Mouse (Mus musculus) heart, adult 11 months (tissue): Measurements from ENCODE around the gene Nrip2.

Experiments used
- DNase-seq: peaks from one replicate; pipeline ENCODE4 v3.0.0; 2022

The Nrip2 gene

DNA sequence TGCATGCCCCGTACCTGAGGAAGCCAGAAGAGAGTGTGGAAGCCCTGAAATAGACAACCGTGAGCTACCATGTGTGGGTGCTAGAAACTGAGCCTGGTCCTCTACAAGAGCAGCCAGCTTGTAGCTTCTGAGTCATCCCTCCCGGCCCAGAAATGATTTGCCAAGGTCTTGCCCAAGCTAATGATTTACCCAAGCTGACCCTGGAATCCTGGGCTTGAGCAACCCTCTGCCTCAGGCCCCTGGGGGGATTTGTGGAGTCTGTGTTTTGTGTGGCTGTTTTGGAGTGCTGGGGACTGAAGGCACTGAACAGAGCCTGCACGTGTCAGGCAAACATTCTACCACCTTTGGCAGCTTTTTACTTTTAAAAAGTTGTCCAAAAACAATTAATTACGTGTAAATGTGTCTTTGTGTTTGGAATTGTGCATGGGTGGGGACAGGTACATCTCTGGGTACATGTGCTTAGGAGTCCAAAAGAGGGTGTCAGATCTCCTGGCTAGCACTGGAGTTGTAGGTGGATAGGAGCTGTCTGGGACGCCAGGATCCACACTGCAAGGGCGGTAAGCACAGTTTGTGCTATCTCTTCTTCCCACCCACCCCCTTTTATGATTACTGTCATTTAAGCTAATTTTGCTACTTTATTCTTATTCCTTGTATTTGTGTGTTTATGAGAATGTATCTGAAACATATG, 1.4 kb upstream of the Nrip2 start:
- DNase-seq = no peak

DNA sequence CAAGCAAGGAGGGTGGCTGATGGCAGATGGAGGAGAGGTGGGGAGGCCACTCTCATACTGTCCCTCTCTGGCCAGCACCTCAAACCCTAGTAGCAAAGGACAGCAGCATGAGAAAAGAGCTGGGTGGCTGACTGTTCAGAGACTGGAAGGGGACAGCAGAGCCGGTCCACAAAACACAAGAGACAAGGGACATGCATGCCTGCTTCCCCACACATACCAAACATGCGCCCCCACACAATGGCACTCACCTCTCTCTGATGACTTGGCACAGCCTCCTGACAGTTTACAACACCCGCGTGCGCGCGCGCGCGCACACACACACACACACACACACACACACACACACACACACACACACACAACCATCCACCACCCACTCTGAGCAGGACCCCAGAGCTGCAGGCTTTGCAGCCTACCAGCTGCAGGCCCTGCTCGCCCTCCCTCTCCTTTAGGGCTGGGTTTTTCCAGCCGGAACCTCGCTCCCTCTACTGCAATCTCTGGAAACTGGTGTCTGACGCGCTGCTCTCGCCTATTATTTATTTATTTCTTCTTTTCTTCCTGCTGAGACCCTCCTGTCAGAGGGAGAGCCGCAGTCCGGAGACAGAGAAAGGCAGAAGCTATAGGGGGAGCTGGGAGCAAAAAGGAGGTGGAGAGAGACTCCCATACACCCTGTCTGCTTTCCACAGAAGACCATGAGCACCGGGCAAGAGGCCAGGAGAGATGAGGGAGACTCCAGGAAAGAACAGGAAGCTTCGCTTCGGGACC, 507 bp downstream of the Nrip2 start:
- no peak for DNase-seq

DNA sequence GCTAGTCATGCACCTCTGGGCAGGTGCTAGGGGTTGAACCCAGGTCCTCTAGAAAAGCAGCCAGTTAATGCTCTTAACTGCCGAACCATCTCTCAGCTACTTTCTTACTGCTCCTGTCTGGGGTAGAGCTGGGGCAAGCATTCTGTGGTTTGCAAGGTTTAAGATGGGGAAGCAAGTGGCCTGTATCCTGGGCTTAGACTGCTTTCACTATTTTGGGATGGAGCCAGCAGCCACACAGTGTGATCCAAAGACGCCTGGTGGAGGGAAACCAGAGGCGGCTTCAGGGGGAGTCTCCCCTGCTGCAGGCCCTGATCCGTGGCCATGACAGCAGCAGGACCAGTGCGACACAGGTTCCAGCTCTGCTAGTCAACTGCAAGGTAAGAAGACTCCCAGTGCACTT, 5.6 kb downstream of the Nrip2 start:
- DNase-seq = no peak

DNA sequence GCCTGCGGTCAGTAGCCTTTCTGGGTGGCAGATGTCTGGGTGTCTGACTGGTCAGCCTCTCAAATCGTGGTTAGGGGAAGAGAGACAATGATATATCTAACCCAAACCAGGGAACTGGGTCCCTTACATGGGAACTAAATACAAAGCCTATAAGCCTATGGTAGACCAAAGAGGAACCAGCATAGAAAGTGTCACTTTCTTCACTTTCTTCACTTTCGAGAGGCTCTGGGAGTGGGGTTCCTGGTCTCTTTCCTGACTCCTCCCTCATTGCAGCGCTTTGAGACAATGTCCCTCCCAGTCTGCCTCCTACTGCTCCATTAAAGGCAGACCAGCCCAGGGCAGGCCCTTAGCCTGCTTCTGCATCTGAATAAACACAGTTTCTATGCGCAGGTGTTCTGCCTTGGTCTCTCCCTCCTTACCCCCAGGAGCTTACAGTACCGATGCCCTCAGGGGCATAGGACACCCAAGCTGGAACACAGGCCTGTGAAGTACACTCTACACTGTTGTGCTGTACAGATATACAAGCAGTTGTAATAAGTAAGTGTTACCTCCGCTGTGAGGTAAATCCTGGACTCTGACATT, 9.5 kb downstream of the Nrip2 start:
- no peak for DNase-seq

DNA sequence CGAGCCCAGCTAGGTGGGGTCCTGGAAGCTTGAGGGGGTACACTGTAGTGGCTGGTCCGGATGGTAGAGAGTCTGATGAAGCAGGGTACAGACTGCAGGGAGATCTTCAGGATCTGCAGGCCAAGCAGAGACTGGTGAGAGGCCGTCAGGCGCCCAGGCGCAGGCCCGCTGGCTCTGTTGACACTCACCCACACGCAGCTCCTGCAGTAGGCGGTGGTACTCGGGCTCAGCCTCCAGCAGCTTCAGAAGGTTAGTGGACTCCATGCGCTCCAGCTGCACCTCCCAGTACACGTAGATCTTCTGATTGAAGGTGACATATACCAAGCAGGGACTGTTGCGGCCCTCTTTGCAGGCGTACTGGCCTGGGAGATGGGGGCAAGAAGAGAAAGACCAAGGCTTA, 11.2 kb downstream of the Nrip2 start:
- DNase-seq = no peak

- peak; percentile 91 for DNase-seq
These were observed 12.0 kb downstream of the Nrip2 start for GRCm38 (mm10) chr6:128411115-128411514.

- no peak for DNase-seq
These were observed 17.1 kb downstream of the Nrip2 start for GRCm38 (mm10) chr6:128416169-128416568.

DNA sequence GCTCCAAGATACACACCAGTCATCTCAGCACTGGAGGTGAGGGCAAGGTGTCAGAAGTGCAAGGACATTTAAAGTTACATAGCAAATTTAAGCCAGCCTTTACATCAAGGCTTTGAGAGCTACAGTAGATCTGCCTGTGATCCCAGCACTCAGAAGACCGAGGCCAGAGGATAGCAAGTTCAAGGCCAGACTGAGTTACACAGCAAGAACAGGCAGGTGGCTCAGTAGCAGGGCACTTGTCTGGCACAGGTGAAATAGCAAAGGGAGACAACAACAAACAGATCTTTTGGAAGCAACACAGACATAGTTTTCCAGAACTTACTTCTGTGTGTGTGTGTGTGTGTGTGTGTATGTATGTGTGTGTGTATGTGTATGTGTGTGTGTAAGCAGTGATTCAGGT, 19.0 kb downstream of the Nrip2 start:
- DNase-seq = no peak

DNA sequence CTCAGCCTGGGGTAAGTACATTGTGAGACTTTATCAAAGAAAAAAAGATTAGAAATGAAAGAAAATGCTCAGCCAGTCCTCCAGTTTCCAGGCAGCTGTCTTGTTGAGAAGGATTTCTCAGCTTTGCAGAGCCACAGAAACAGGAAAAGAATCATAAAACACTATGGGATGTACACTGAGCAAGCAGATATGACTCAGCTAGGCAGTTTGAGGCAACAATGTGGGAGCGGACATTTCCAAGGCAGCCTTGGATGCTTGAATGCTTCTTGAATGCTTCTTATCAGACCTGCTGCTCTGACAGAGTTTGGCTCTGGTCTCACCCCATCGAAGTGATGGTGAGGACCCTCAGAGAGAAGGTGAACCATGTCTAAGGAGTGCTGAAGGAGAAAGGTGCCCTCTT, 21.9 kb downstream of the Nrip2 start:
- no peak for DNase-seq

DNA sequence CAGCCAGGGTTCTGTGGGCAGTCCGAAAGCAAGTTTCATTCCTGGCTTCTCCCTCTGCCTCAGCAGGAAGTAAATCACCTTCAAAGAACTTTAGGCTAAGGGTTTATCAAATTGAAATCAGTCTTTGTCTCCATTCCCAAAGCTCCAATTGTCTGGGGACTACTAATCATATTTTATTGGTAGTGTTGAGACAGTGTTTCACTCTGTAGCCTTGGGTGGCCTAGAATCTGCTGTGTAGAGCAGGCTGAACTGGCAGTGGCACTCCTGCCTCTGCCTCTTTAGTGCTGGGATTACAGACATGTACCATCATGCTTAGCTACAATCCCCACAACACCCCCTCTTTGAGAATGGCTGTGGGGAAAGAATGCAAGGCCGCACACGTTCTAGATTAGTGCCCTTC, 22.4 kb downstream of the Nrip2 start:
- DNase-seq = no peak

GRCm38 (mm10) chr6:128423496-128424268, 24.6 kb downstream of the Nrip2 start:
- peak; percentile 80 for DNase-seq

- DNase-seq = peak; percentile 100
These were observed 25.3 kb downstream of the Nrip2 start, which contains the start of gene Itfg2 for GRCm38 (mm10) chr6:128424269-128425019. TSS of gene Itfg2 (minus strand) at chr6:128424931.

- no peak for DNase-seq
These were observed 25.9 kb downstream of the Nrip2 start for GRCm38 (mm10) chr6:128425046-128425445.

DNA sequence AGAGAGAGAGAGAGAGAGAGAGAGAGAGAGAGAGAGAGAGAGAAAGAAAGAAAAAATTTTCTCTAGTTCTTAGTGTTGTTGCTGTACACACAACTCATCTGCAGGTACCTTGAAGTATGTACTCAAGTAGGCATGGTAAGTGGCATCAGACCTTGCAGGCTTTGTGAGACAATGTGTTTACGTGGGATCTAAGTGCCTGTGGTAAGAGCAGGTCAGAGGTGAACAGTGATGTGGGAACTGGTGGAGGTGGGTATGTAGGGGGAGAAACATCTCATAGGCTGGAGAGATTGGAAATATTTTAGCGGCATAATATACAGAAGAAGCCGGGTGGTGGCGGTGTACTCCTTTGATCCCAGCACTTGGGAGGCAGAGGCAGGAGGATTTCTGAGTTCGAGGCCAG, 28.5 kb downstream of the Nrip2 start:
- no peak for DNase-seq

GRCm38 (mm10) chr6:128429300-128429699, 30.2 kb downstream of the Nrip2 start:
- DNase-seq = no peak

DNA sequence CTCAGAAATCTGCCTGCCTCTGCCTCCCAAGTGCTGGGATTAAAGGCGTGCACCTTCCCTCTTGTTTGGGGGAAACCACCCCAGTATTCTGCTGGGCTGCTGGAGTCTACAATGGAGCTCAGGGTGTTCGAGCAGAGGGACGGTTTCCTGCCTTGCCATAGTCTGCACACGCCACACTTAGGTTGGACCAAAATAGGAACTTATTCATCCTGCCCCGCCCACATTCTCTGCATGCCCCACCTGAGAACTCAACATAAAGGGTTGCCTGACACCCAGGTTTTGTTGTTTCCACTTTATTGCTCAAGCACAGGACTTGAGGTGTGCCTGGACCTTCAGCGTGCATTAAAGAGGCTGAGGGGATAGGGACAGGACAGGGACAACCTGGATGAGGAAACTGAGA, 30.7 kb downstream of the Nrip2 start:
- no peak for DNase-seq

- peak; percentile 97 for DNase-seq
These were observed 33.3 kb downstream of the Nrip2 start for GRCm38 (mm10) chr6:128432356-128432915.

DNA sequence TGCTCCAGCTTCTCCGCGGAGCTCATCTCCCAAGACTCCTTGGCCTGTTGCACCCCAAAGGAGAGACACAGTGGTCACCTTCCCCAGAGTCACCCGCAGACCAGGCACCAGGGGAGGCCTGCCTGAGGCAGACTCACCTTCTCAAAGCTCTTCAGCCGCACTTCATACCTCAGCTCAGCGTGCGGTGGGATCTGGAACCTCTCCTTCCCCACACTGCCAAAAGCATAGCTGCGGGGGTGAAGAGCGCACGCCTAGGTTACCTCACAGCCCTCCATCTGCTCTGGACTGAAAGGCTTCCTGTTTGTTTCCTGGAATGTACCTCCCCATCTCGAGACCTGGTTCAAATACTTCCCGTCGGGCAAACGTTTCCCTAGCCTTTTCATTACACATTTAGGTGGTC, 34.5 kb downstream of the Nrip2 start:
- no peak for DNase-seq

DNA sequence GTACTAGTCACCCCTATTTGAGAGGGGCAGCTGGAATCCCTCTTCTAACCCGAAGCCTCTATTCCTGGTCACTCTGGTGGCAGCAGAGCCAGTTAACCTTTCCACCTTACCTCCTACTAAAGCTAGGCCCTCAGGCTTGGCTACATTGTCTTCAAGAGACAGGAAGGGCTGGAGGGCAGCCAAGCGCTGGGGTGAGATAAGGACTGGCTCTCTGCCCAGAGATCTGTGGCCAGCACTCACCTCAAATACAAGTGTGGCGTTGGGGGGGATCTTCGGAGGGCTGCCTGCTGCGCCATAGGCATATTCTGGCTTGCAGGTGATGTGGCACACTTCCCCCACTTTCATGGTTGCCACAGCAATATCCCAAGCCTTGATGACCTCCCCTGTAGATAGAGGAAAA, 36.4 kb downstream of the Nrip2 start:
- DNase-seq = peak; percentile 99

DNA sequence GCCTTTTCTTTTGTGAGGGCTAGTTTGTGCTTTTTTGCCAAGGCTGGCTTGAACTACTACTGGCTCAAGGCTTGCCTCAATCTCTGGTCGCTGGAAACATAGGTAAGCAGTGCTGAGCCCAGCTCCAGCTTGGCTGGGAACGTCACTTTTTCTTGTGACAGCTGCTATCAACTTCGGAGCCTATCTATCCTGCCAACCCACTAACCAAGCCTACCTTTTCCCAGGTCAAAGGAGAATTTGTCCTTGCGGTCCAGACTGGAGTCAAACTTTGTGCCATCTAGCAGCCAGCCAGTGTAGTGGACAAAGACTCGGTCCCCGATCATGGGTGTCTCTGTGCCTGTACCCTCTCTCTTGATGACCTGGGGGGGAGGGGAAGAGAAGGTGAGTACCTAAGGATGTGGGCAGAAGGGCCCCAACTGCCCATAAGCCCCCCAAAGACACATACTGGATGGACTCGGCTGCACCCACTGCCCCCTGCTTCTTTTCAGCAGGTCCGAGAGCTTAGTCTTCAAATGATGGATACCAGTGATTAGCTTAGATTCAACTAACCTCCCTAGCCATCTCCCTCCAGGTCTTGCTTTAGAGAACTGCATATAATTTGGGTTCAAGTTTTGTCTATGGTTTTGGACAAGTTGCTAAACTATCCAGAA, 37.4 kb downstream of the Nrip2 start:
- DNase-seq = peak; percentile 93

GRCm38 (mm10) chr6:128437288-128437687, 38.2 kb downstream of the Nrip2 start:
- DNase-seq = no peak
